Mouse (Mus musculus) regulatory T cell (primary cell): ENCODE measurements at regions not wholly inside any gene's neighbourhood (a gene's known extent, or its start where the extent isn't known, plus 50 kb on each side); places are given as distances from the start of the nearest gene placed in this dataset.

Experiments
- in situ Hi-C: fragments of 300-600 bp; cut with MboI, MseI; formaldehyde crosslinking; loops from one replicate; pipeline ENCODE4 v1.15.1; 2025; ENCODE audit warnings: high pct_unique_total_duplicates

DNA sequence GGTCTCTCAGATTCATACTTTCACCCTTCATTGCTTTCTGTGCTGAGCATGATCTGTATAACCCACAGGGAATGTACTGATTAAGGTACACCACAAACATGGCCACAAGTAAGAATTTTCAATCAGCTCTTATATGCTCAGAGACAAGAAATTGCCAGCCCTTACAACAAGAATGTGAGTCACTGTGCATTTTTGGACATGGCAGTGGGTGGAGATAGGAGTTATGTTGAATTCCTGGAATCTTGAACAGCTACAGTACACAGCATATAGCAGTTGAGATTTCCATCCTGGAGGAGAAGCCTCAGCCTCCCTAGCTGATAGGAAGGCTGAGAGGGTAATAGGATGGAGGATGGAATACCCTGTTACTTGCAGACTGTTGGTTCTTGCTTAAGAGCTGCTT is 173.8 kb upstream of the Nudt11 start:
- in situ Hi-C loops, result no loop called here

DNA sequence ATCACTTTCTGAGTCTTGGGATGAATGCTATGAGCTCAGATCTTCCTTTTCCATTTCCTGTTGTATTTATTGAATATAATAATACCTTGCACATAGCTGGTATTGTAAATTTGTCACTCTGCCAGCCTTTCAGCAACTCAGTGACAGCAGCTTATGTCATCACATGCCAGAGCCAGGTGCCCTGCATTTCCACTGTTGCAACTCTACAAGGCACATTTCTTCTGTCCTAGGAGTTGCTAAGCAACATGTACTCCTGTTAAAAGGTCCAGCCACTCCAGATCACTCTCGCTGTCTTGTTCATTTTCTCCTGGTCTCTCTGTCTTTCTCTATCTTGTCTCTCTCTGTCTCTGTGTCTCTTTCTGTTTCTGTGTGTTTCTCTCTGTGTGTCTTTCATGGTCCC is 130.1 kb upstream of the Nudt11 start:
- in situ Hi-C loops, result loop anchor here (10.0 kb wide), 1 partner anchor 1068 kb away; no protein-coding TSS in a partner anchor

- in situ Hi-C loops, result no loop called here
These were observed 113.7 kb upstream of the Nudt11 start for GRCm38 (mm10) chrX:5933517-5933916.

- in situ Hi-C loops, result no loop called here
These were observed 105.3 kb upstream of the Nudt11 start for GRCm38 (mm10) chrX:5941956-5942355.
